In the genomic region with DNA sequence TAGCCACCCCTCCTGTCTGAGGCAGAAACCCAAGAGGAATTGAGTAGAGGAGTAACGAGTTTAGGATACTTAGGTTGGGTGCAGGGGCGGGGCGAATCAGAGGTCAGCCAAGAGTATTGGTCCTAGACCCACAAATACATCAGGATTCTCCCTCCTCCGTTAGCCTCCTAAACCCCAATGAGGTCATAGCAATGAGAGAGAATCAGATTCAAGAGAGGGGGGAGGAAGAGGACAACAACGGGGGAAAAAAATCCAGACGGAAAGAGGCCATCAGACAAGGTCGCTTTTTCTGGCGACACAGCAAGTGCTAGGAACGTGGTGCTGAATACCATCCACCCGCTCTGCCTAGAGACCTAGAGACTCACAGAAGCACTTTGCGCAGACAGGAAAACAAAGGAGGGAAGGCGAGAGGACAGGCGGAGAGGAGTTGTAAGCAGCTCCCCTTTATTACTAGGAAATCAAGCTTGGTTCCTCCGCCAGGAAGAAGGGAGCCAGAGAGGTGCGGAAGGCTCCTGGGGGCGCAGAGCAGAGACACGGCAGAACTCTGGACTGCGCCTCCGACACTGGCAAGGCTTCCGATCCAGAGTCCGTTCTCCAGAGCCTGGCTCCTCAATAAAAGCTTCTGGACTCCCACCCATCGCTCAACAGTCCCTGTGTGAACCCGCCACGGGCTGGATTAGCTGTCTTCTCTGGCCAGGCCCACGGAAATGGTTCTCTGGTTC, we compare ENCODE assay signal across 8 mouse cellular contexts. TPM values are rescaled to one million over a fixed set of nuclear protein-coding genes. Genes with fewer than 3 reads are reported as not detected.
DNase-seq lines count a peak whose midpoint lies in the region; ATAC-seq lines count a peak whose summit lies in the region.

A gene (plus strand): TSS at position 234 of the 722 bp plus-strand sequence.

- no peak within 1 kb of the TSS for H3K27ac ChIP-seq in heart, embryonic 12.5 days (ENCODE audit: poor library complexity, severe bottlenecking)
- H3K27ac ChIP-seq in midbrain, embryonic 13.5 days = peak within 1 kb of the TSS; percentile 57

- peak within 1 kb of the TSS; percentile 65 for H3K9ac ChIP-seq in heart, embryonic 12.5 days
- H3K9ac ChIP-seq in midbrain, embryonic 13.5 days (replicated peaks) = peak within 1 kb of the TSS; percentile 71

- WGBS in heart, embryonic 12.5 days = 3% methylated on average over 25 of the region's 25 CpGs
- WGBS in midbrain, embryonic 13.5 days = 2% methylated on average over 25 of the region's 25 CpGs

- H3K4me3 ChIP-seq in heart, embryonic 12.5 days = peak within 1 kb of the TSS; percentile 63
- peak within 1 kb of the TSS; percentile 57 for H3K4me3 ChIP-seq in midbrain, embryonic 13.5 days (replicated peaks)

- no peaks in the 10 kb centered on the region for H3K36me3 ChIP-seq in heart, embryonic 12.5 days
- no peaks in the 10 kb centered on the region for H3K36me3 ChIP-seq in midbrain, embryonic 13.5 days

- no peaks in the 10 kb centered on the region for H3K27me3 ChIP-seq in heart, embryonic 12.5 days (replicated peaks)
- no peaks in the 10 kb centered on the region for H3K27me3 ChIP-seq in midbrain, embryonic 13.5 days

- peaks cover 5% of the 10 kb centered on the region for H3K4me1 ChIP-seq in heart, embryonic 12.5 days (replicated peaks)
- H3K4me1 ChIP-seq in midbrain, embryonic 13.5 days (replicated peaks) = peaks cover 11% of the 10 kb centered on the region

- ATAC-seq in heart, embryonic 12.5 days (ENCODE audit: insufficient number of reproducible peaks, low FRiP score) = peak; percentile 53; the same call in 1 of the 2 replicates
- peak; percentile 91 for ATAC-seq in midbrain, embryonic 13.5 days

- no peaks in the 10 kb centered on the region for H3K9me3 ChIP-seq in heart, embryonic 12.5 days (replicated peaks)
- H3K9me3 ChIP-seq in midbrain, embryonic 13.5 days = no peaks in the 10 kb centered on the region

- intact Hi-C loops in gastrocnemius, postnatal 36 days (cut with DNase I) = no loop called here

- H3K4me2 ChIP-seq in heart, embryonic 12.5 days = peak within 1 kb of the TSS; percentile 76
- peak within 1 kb of the TSS; percentile 66 for H3K4me2 ChIP-seq in midbrain, embryonic 13.5 days (replicated peaks)

- no peak for DNase-seq in heart, adult 11 months
- peak; percentile 7 for DNase-seq in cerebellum, adult 9-10 months
- DNase-seq in frontal cortex, adult 2 months (ENCODE audit: extremely low spot score in 1 of 2, low spot score in 1 of 2) = peak in 1 of 2 experiments; percentile 44
- peak; percentile 21 to 27 for DNase-seq in kidney, postnatal 4 days
- peak; percentile 7 for DNase-seq in testis, postnatal 14 days (ENCODE audit: low spot score)
- no peak for DNase-seq in gastrocnemius, postnatal 36 days

RNA-seq across cellular contexts. Expression of the gene that starts here (rescaled TPM):
- 1.8 and 2.4 TPM in 2 replicates for polyA plus RNA-seq in heart, embryonic 12.5 days (2016; fragmentation: Nextera tagmentation; extraction: Ambion mirVana)
- polyA plus RNA-seq in frontal cortex, adult 2 months (2012; rRNA removed) = 17.6 and 18.2 TPM in 2 replicates
- polyA plus RNA-seq in midbrain, embryonic 13.5 days (2015; fragmentation: Nextera tagmentation; extraction: Ambion mirVana) = 6.6 and 8.4 TPM in 2 replicates
- not detected for total RNA-seq in gastrocnemius, postnatal 36 days (2021)

Comparison
In these comparisons a context has a peak if more than half of its experiments do, and no peak if none do; other contexts are left out.
1. DNase-seq: peak in cerebellum, adult 9-10 months (single experiment), kidney, postnatal 4 days (2 of 2) and testis, postnatal 14 days (single experiment); none in heart, adult 11 months (single experiment) and gastrocnemius, postnatal 36 days (0 of 2).